ENCODE assay signal across 8 mouse cellular contexts in genomic region chr9:104569480-104570167, GRCm38 (mm10). TPM values are rescaled to one million over a fixed set of nuclear protein-coding genes. Genes with fewer than 3 reads are reported as not detected.
A peak's percentile ranks its signal among the peaks of the same experiment; 100 is the strongest.
DNase-seq lines count a peak whose midpoint lies in the region; ATAC-seq lines count a peak whose summit lies in the region.

No protein-coding gene starts in this region.

- peak overlapping the region; percentile 23 for H3K4me3 ChIP-seq in forebrain, embryonic 13.5 days
- peak overlapping the region; percentile 22 for H3K4me3 ChIP-seq in hindbrain, embryonic 12.5 days

- no peaks in the 10 kb centered on the region for H3K36me3 ChIP-seq in forebrain, embryonic 13.5 days (ENCODE audit: poor library complexity, severe bottlenecking)
- no peaks in the 10 kb centered on the region for H3K36me3 ChIP-seq in hindbrain, embryonic 12.5 days

- H3K9me3 ChIP-seq in forebrain, embryonic 13.5 days (replicated peaks) = no peaks in the 10 kb centered on the region
- H3K9me3 ChIP-seq in hindbrain, embryonic 12.5 days (replicated peaks) = no peaks in the 10 kb centered on the region

- peak; percentile 70 for DNase-seq in A20 (ENCODE audit: low read depth, low spot score)
- DNase-seq in adrenal gland, postnatal 4 days (ENCODE audit: low spot score in 2 of 2) = peak; percentile 71 to 74
- peak; percentile 64 to 70 for DNase-seq in layer of hippocampus, postnatal 14 days (ENCODE audit: low spot score in 2 of 2)
- DNase-seq in lung, postnatal 14 days = peak; percentile 83
- DNase-seq in right cerebral cortex, adult 18-20 months = peak; percentile 85
- DNase-seq in urinary bladder, adult 18-20 months (ENCODE audit: low spot score in 2 of 2) = peak; percentile 16 to 50

- H3K27ac ChIP-seq in forebrain, embryonic 13.5 days = no peak overlapping the region
- H3K27ac ChIP-seq in hindbrain, embryonic 12.5 days = no peak overlapping the region

- peaks cover 6% of the 10 kb centered on the region for H3K4me1 ChIP-seq in forebrain, embryonic 13.5 days
- no peaks in the 10 kb centered on the region for H3K4me1 ChIP-seq in hindbrain, embryonic 12.5 days

- peaks cover 34% of the 10 kb centered on the region for H3K27me3 ChIP-seq in forebrain, embryonic 13.5 days
- peaks cover 23% of the 10 kb centered on the region for H3K27me3 ChIP-seq in hindbrain, embryonic 12.5 days

- under 1% methylated on average over 23 of the region's 25 CpGs for WGBS in forebrain, embryonic 13.5 days
- under 1% methylated on average over 20 of the region's 25 CpGs for WGBS in hindbrain, embryonic 12.5 days

- H3K4me2 ChIP-seq in forebrain, embryonic 13.5 days = peak overlapping the region; percentile 55
- H3K4me2 ChIP-seq in hindbrain, embryonic 12.5 days (replicated peaks) = peak overlapping the region; percentile 51

- peak; percentile 78 for ATAC-seq in forebrain, embryonic 13.5 days
- ATAC-seq in hindbrain, embryonic 12.5 days (ENCODE audit: low FRiP score) = peak; percentile 58; the same call in 1 of the 2 replicates

- H3K9ac ChIP-seq in forebrain, embryonic 13.5 days = 0 out of 2 replicates have a peak overlapping the region, but pooled peaks have one; percentile 31
- peak overlapping the region; percentile 2 for H3K9ac ChIP-seq in hindbrain, embryonic 12.5 days

RNA-seq across cellular contexts. Expression of gene Cpne4, which starts 22.5 kb away (rescaled TPM):
- under 1 TPM; 0.70 to 0.96 TPM for total RNA-seq in adrenal gland, postnatal 4 days (2021)
- polyA plus RNA-seq in forebrain, embryonic 13.5 days (2015; fragmentation: Nextera tagmentation; extraction: Ambion mirVana) = 6.1 and 6.4 TPM in 2 replicates
- polyA plus RNA-seq in hindbrain, embryonic 12.5 days (2016; fragmentation: Nextera tagmentation; extraction: Ambion mirVana) = 2.3 TPM in 2 replicates
- 100 to 1,000 TPM; 115 to 142 TPM for total RNA-seq in layer of hippocampus, postnatal 14 days (2021)

Comparison
In these comparisons a context has a peak if more than half of its experiments do, and no peak if none do; other contexts are left out.
1. DNase-seq: peak in every context shown above with its lines; median percentile 85 in right cerebral cortex, adult 18-20 months; 83 in lung, postnatal 14 days; 72 in adrenal gland, postnatal 4 days; 70 in A20; 67 in layer of hippocampus, postnatal 14 days; 33 in urinary bladder, adult 18-20 months.
2. RNA of gene Cpne4, which starts 22.5 kb away (total RNA-seq): 115 to 142 TPM in layer of hippocampus, postnatal 14 days; 0.70 to 0.96 TPM in adrenal gland, postnatal 4 days; every median in the first group is over 10 times any median in the second.